Mouse (Mus musculus): Measurements from ENCODE around the gene Slc22a19. TPM values are rescaled to one million over a fixed set of nuclear protein-coding genes. Genes with fewer than 3 reads are reported as not detected.
"Not testable (repeated sequence)": the region's sequence is repeated elsewhere in the genome, so short reads cannot be mapped to it uniquely, and the experiment has no call there.

Gene Slc22a19
- not detected for total RNA-seq (2021)

GRCm38 (mm10) chr19:7711148-7711547 lies at the start of gene Slc22a19:
TSS of gene Slc22a19 (minus strand) at chr19:7711310.
- DNase-seq: no peak

DNA sequence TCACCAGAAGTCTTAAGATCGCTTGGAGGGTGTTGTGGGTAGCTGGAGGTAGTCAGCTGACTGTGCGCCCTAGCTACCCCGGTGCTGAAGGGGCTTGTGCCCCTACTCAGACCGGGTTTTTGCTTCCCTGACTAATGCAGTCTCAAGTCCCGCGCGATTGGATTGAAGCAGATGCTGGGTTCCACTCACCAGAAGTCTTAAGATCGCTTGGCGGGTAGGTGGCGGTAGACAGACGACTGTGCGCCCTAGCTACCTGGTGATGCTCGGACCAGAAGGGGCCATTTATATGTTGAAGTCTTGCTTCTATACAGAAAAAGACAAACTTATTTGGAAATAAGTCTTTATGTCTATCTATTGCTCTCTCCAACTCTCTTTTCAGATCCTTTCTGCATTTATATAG lies 42.3 kb upstream of the Slc22a19 start:
- DNase-seq: not testable (repeated sequence)

DNA sequence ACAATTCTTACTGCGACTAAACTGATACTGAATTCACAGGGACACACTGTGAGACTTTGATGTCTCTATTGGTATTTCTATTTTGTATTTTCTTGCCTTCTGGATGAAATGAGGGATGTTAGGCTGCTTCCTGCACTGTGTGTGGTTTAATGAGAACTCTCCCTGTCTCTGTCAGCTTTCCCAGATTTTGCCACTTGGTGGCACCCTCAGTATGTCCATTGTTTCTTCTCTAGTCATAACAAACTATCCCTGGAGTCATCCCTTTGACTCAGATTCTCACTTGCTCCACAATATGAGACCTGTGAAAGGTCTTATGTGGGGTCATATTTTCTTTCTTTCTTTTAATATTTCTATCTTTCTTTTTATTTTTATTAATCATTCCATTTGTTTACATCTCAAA lies 18.4 kb upstream of the Slc22a19 start:
- no peak for DNase-seq

GRCm38 (mm10) chr19:7693104-7693503 lies 18.0 kb downstream of the Slc22a19 start:
- DNase-seq: not testable (repeated sequence)

GRCm38 (mm10) chr19:7691259-7691658 lies 19.9 kb downstream of the Slc22a19 start:
- no peak for DNase-seq

GRCm38 (mm10) chr19:7687988-7688387 lies 23.1 kb downstream of the Slc22a19 start:
- no peak for DNase-seq

GRCm38 (mm10) chr19:7672033-7672432 lies 39.1 kb downstream of the Slc22a19 start:
- no peak for DNase-seq

DNA sequence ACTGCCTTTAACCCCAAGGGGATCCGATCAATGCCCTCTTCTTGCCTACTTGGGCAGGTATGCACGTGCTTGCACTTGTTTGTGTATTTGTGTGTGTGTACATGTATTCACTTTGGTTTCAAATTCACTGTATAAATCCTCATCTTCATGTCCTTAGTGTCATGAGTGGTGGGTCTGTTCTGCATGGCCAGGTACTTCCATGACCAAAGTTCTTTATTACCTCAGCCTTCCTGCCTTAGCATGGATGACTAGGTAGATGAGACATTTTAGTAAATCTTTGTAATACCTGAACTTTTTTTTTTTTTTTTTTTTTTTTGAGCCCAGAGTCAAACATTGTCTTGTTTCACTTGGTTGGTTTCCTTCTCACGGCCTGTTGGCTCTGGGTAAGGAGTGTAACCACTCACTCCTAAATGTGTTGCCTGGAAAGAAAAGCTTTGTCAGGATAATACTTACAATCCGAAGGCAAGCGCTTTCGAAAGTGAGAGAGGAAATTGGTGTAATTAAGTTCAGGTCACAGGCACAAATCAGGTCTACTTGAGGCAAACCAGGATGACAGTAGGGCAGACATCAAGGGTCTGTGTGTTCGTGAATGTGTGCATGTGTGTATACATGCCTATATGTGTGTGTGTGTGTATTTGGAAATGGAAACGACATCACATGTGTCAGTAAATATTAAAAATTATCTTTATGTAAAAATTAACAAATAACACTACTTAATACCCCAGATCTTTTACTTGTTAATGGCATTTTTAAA lies 62.0 kb downstream of the Slc22a19 start:
- no peak for DNase-seq

GRCm38 (mm10) chr19:7633786-7634185 lies 77.3 kb downstream of the Slc22a19 start:
- DNase-seq: no peak

- DNase-seq: no peak
These were observed 78.1 kb downstream of the Slc22a19 start for GRCm38 (mm10) chr19:7633021-7633420.

Other genes with a start within 250 kb of the Slc22a19 start
- gene Rtn3, start 228.0 kb downstream of the Slc22a19 start, total RNA-seq (2021): 100 to 1,000 TPM; 119 TPM
- gene Atl3, start 217.3 kb downstream of the Slc22a19 start, total RNA-seq (2021): 10 to 100 TPM; 35.1 to 36.9 TPM
- 10 to 100 TPM; 81.0 to 81.1 TPM for gene Pla2g16, start 153.9 kb downstream of the Slc22a19 start, total RNA-seq (2021)
- gene Lgals12, start 104.1 kb downstream of the Slc22a19 start, total RNA-seq (2021): under 1 TPM; 0.36 to 0.41 TPM
- not detected for gene Hrasls5, start 98.8 kb downstream of the Slc22a19 start, total RNA-seq (2021)
- gene Slc22a26, start 91.4 kb upstream of the Slc22a19 start, total RNA-seq (2021): not detected